Mouse (Mus musculus) fat pad, adult 2 months (tissue): ENCODE results near the gene Lrrc20.

Experiments
- DNase-seq: peaks from one replicate; pipeline ENCODE4 v3.0.0-alpha.2; 2011; ENCODE audit warnings: low read depth, low spot score; ENCODE audit errors: extremely low read depth

The Lrrc20 gene

GRCm38 (mm10) chr10:61626551-61626950, 150.9 kb downstream of the Lrrc20 start:
- DNase-seq: no peak

GRCm38 (mm10) chr10:61627195-61627937, 151.8 kb downstream of the Lrrc20 start:
- DNase-seq: no peak

GRCm38 (mm10) chr10:61627938-61628250, 152.3 kb downstream of the Lrrc20 start:
- no peak for DNase-seq
